Mouse (Mus musculus) spleen, adult 2 months (tissue): ENCODE measurements around the gene Itga3.

Experiments used
- CTCF ChIP-seq: fragments of 200-500 bp; IDR thresholded peaks from 2 replicates; pipeline ENCODE4 v1.5.1; 2011; ENCODE audit warnings: mild to moderate bottlenecking, inconsistent platforms; ENCODE audit not compliant: insufficient read depth, insufficient read length, insufficient replicate concordance; ENCODE audit errors: extremely low read depth
- POLR2A ChIP-seq: fragments of 200-500 bp; IDR thresholded peaks from 2 replicates; pipeline ENCODE4 v1.6.1; 2011; ENCODE audit warnings: low read depth, low read length, inconsistent platforms

DNA sequence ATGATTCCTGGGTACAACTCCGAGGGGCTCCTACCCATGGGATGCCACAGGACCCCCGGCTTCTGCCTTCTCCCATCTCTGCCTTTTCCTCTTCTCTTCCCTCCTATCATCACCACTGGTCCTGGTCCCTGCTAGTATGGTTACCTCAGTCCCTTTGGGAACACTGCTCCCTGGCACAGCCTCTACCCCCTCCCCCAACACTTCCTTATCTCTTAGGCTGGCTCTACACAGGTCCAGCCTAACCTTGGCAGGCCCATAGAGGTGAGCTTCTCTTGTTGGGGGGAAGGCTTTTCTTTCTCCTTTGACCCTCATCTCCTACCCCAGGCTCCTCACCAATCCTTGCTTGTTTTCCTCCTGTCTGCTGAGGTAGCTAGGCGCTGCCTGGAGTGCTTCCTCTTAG lies 61.1 kb downstream of the Itga3 start:
- no peak for TF ChIP-seq CTCF
- TF ChIP-seq POLR2A, result no peak
